8 mouse cellular contexts compared by ENCODE assay signal in the genomic region with DNA sequence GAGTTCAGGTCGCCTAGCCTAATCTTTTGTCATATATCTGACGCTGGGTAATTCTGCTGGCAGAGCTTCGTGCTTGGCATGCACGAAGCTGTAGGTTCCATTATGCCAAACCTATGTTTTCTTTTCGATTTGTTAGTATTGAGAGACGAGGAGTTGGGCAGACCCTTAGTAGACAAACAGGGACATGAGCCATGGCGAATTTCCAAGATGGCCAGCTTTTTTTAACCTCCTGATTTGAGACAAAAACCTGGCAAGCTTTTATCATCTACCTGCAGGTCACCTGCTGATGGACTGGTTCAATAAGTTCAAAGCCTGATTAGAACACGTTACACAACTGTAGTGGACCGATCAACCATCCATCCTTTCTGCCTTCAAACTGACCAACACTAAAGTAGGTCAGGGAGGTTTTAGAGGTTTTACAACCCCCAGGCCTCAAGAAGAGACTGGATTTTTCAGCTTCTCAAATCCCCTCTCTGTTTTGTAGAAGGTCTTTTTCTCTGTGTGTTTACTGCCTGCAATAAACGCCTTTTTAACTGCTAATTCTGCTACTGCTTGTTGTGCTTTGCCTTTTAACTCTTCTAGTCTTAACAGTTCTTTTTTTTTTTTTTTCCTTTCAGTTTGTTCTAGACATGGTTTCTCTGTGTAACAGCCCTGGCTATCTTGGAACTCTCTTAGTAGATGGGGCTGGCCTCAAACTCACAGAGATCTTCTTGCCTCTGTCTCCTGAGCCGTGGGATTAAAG. TPM values are rescaled to one million over a fixed set of nuclear protein-coding genes. Genes with fewer than 3 reads are reported as not detected.
DNase-seq lines count a peak whose midpoint lies in the region; ATAC-seq and TF ChIP-seq lines count a peak whose summit lies in the region.

No protein-coding gene starts in this region.

- DNase-seq in adrenal gland, postnatal 14 days, result peak; percentile 9
- no peak for DNase-seq in adrenal gland, adult 2 months
- peak; percentile 6 for DNase-seq in retina, postnatal 7 days (ENCODE audit: low read depth, low spot score)
- DNase-seq in retina, embryonic 14.5 days (ENCODE audit: low spot score), result no peak
- DNase-seq in forebrain, postnatal 0 days, result no peak
- peak; percentile 21 to 42 for DNase-seq in kidney, postnatal 25 days

- peak overlapping the region; percentile 3; the same call in 1 of the 2 replicates for H3K9ac ChIP-seq in forebrain, postnatal 0 days
- peak overlapping the region; percentile 26; the same call in 1 of the 2 replicates for H3K9ac ChIP-seq in midbrain, embryonic 15.5 days

- H3K9me3 ChIP-seq in forebrain, postnatal 0 days (ENCODE audit: low read length), result no peaks in the 10 kb centered on the region
- H3K9me3 ChIP-seq in midbrain, embryonic 15.5 days, result no peaks in the 10 kb centered on the region

- ATAC-seq in forebrain, postnatal 0 days, result no peak
- ATAC-seq in midbrain, embryonic 15.5 days (replicated peaks), result peak; percentile 16; the same call in 1 of the 2 replicates
- no peak for ATAC-seq in frontal cortex, adult (ENCODE audit: low TSS enrichment)

- no peaks in the 10 kb centered on the region for H3K27me3 ChIP-seq in forebrain, postnatal 0 days (ENCODE audit: insufficient read depth, low read length)
- H3K27me3 ChIP-seq in midbrain, embryonic 15.5 days (replicated peaks), result no peaks in the 10 kb centered on the region

- H3K4me3 ChIP-seq in forebrain, postnatal 0 days (ENCODE audit: low read depth, low read length), result peak overlapping the region; percentile 87
- H3K4me3 ChIP-seq in midbrain, embryonic 15.5 days, result peak overlapping the region; percentile 75

- H3K27ac ChIP-seq in forebrain, postnatal 0 days (ENCODE audit: low read depth, low read length), result peak overlapping the region; percentile 22
- H3K27ac ChIP-seq in midbrain, embryonic 15.5 days, result peak overlapping the region; percentile 88

- H3K4me1 ChIP-seq in forebrain, postnatal 0 days (ENCODE audit: insufficient read depth), result peaks cover 7% of the 10 kb centered on the region; the same call in 1 of the 2 replicates
- H3K4me1 ChIP-seq in midbrain, embryonic 15.5 days, result peaks cover 26% of the 10 kb centered on the region

- 35% methylated on average over 11 of the region's 11 CpGs for WGBS in forebrain, postnatal 0 days
- WGBS in midbrain, embryonic 15.5 days, result 33% methylated on average over 11 of the region's 11 CpGs

- no peak for TF ChIP-seq CTCF in forebrain, postnatal 0 days (IDR thresholded peaks at IDR 0.05; ENCODE audit: low read depth)

- peak overlapping the region; percentile 45 for H3K4me2 ChIP-seq in forebrain, postnatal 0 days (ENCODE audit: low read depth)
- H3K4me2 ChIP-seq in midbrain, embryonic 15.5 days, result peak overlapping the region; percentile 80

- H3K36me3 ChIP-seq in forebrain, postnatal 0 days (ENCODE audit: insufficient read depth), result no peaks in the 10 kb centered on the region
- no peaks in the 10 kb centered on the region for H3K36me3 ChIP-seq in midbrain, embryonic 15.5 days (replicated peaks)

RNA-seq across cellular contexts. Expression of gene Ahctf1, which starts 0.8 kb away (rescaled TPM):
- 39.6 and 40.4 TPM in 2 replicates for total RNA-seq in adrenal gland, postnatal 14 days (2021)
- total RNA-seq in adrenal gland, adult 2 months (2021), result 10 to 100 TPM; 31.6 to 35.3 TPM
- 2.1 and 2.2 TPM in 2 replicates for polyA plus RNA-seq in adrenal gland, adult 2 months (2012; rRNA removed)
- total RNA-seq in forebrain, postnatal 0 days (2014; rRNA removed), result 35.2 and 41.8 TPM in 2 replicates
- 5.2 and 8.0 TPM in 2 replicates for polyA plus RNA-seq in forebrain, postnatal 0 days (2015; fragmentation: Nextera tagmentation; extraction: Ambion mirVana)
- 20.7 and 20.9 TPM in 2 replicates for polyA plus RNA-seq in midbrain, embryonic 15.5 days (2015; fragmentation: Nextera tagmentation; extraction: Ambion mirVana)

RNA-seq across cellular contexts. Expression of gene Gm10518, which starts 1.1 kb away (rescaled TPM):
- total RNA-seq in adrenal gland, postnatal 14 days (2021), result not detected in 2 replicates
- total RNA-seq in adrenal gland, adult 2 months (2021), result under 1 TPM in 1 of 2 experiments, not detected in 1; 0.23 TPM
- not detected in 2 replicates for polyA plus RNA-seq in adrenal gland, adult 2 months (2012; rRNA removed)
- total RNA-seq in forebrain, postnatal 0 days (2014; rRNA removed), result not detected in 2 replicates
- polyA plus RNA-seq in forebrain, postnatal 0 days (2015; fragmentation: Nextera tagmentation; extraction: Ambion mirVana), result not detected in 2 replicates
- polyA plus RNA-seq in midbrain, embryonic 15.5 days (2015; fragmentation: Nextera tagmentation; extraction: Ambion mirVana), result 0.23 TPM in 1 of 2 replicates, not detected in the other

RNA-seq across cellular contexts. Expression of gene Kif28, which starts 59.2 kb away (rescaled TPM):
- 0.15 TPM in 1 of 2 replicates, not detected in the other for total RNA-seq in adrenal gland, postnatal 14 days (2021)
- not detected for total RNA-seq in adrenal gland, adult 2 months (2021)
- polyA plus RNA-seq in adrenal gland, adult 2 months (2012; rRNA removed), result not detected in 2 replicates
- total RNA-seq in forebrain, postnatal 0 days (2014; rRNA removed), result 0.15 TPM in 1 of 2 replicates, not detected in the other
- polyA plus RNA-seq in forebrain, postnatal 0 days (2015; fragmentation: Nextera tagmentation; extraction: Ambion mirVana), result 0.05 TPM in 1 of 2 replicates, not detected in the other
- not detected in 2 replicates for polyA plus RNA-seq in midbrain, embryonic 15.5 days (2015; fragmentation: Nextera tagmentation; extraction: Ambion mirVana)

Comparison
In these comparisons a context has a peak if more than half of its experiments do, and no peak if none do; other contexts are left out.
1. DNase-seq: peak in adrenal gland, postnatal 14 days (single experiment), retina, postnatal 7 days (single experiment) and kidney, postnatal 25 days (2 of 2); none in adrenal gland, adult 2 months (single experiment), retina, embryonic 14.5 days (single experiment) and forebrain, postnatal 0 days (single experiment).